Mouse (Mus musculus): ENCODE results near the gene Bco1. TPM values are rescaled to one million over a fixed set of nuclear protein-coding genes. Genes with fewer than 3 reads are reported as not detected.
A peak's percentile ranks its signal among the peaks of the same experiment; 100 is the strongest.

Bco1 gene
- polyA plus RNA-seq, 2 experiments = 0.25 to 0.48 TPM

GRCm38 (mm10) chr8:117172904-117173303 lies 77.2 kb downstream of the Bco1 start:
- H3K36me3 ChIP-seq (ENCODE audit: control insufficient read depth, insufficient read depth, low read length) = peaks cover 5% of the 10 kb centered on the region; the same call in 1 of the 2 replicates
- H3K4me1 ChIP-seq (ENCODE audit: control insufficient read depth, insufficient read depth, low read length) = peaks cover 4% of the 10 kb centered on the region
- H3K27ac ChIP-seq (replicated peaks; ENCODE audit: low read depth, low read length) = no peak overlapping the region
- H3K4me2 ChIP-seq (replicated peaks; ENCODE audit: low read depth, low read length, severe bottlenecking) = no peak overlapping the region
- ATAC-seq (ENCODE audit: low FRiP score, low read depth) = peak; percentile 28; the same call in 1 of the 2 replicates
- H3K27me3 ChIP-seq (ENCODE audit: control insufficient read depth, insufficient read depth, low read length) = no peaks in the 10 kb centered on the region
- peak; percentile 64 for DNase-seq (ENCODE audit: low spot score)
- no peaks in the 10 kb centered on the region for H3K9me3 ChIP-seq (ENCODE audit: control insufficient read depth, low read length)
- H3K9ac ChIP-seq (ENCODE audit: low read depth, low read length, severe bottlenecking) = no peak overlapping the region
- TF ChIP-seq POLR2A (IDR thresholded peaks at IDR 0.05; ENCODE audit: borderline replicate concordance, extremely low read depth, insufficient read depth, insufficient read length) = no peak
- H3K4me3 ChIP-seq (replicated peaks; ENCODE audit: low read length) = no peak overlapping the region
- 49% methylated on average over 7 of the region's 7 CpGs for WGBS

GRCm38 (mm10) chr8:117173690-117174089 lies 78.0 kb downstream of the Bco1 start:
- TF ChIP-seq POLR2A (IDR thresholded peaks at IDR 0.05; ENCODE audit: borderline replicate concordance, extremely low read depth, insufficient read depth, insufficient read length) = no peak
- WGBS = 65% methylated on average over 3 of the region's 3 CpGs
- Histone ChIP-seq H3K9ac (ENCODE audit: low read depth, low read length, severe bottlenecking) (no peak overlapping the region), H3K4me1 (ENCODE audit: control insufficient read depth, insufficient read depth, low read length) (peaks cover 4% of the 10 kb centered on the region), H3K36me3 (ENCODE audit: control insufficient read depth, insufficient read depth, low read length) (peaks cover 5% of the 10 kb centered on the region; the same call in 1 of the 2 replicates), H3K27ac (replicated peaks; ENCODE audit: low read depth, low read length) (no peak overlapping the region), H3K27me3 (ENCODE audit: control insufficient read depth, insufficient read depth, low read length) (no peaks in the 10 kb centered on the region), H3K4me2 (replicated peaks; ENCODE audit: low read depth, low read length, severe bottlenecking) (no peak overlapping the region), H3K9me3 (ENCODE audit: control insufficient read depth, low read length) (no peaks in the 10 kb centered on the region), H3K4me3 (replicated peaks; ENCODE audit: low read length) (no peak overlapping the region)
- ATAC-seq (ENCODE audit: low FRiP score, low read depth) (no peak), DNase-seq (ENCODE audit: low spot score) (no peak)

- 86% methylated on average over 5 of the region's 5 CpGs for WGBS
- no peak overlapping the region for H3K4me3 ChIP-seq (replicated peaks; ENCODE audit: low read length)
- TF ChIP-seq POLR2A (IDR thresholded peaks at IDR 0.05; ENCODE audit: borderline replicate concordance, extremely low read depth, insufficient read depth, insufficient read length) = no peak
- H3K9me3 ChIP-seq (ENCODE audit: control insufficient read depth, low read length) = no peaks in the 10 kb centered on the region
- DNase-seq (ENCODE audit: low spot score) (no peak), ATAC-seq (ENCODE audit: low FRiP score, low read depth) (no peak)
- no peaks in the 10 kb centered on the region for H3K27me3 ChIP-seq (ENCODE audit: control insufficient read depth, insufficient read depth, low read length)
- peaks cover 5% of the 10 kb centered on the region; the same call in 1 of the 2 replicates for H3K36me3 ChIP-seq (ENCODE audit: control insufficient read depth, insufficient read depth, low read length)
- no peak overlapping the region for H3K4me2 ChIP-seq (replicated peaks; ENCODE audit: low read depth, low read length, severe bottlenecking)
- H3K4me1 ChIP-seq (ENCODE audit: control insufficient read depth, insufficient read depth, low read length) = peaks cover 4% of the 10 kb centered on the region
- no peak overlapping the region for H3K9ac ChIP-seq (ENCODE audit: low read depth, low read length, severe bottlenecking)
- no peak overlapping the region for H3K27ac ChIP-seq (replicated peaks; ENCODE audit: low read depth, low read length)
Measured at GRCm38 (mm10) chr8:117174536-117174935, 78.9 kb downstream of the Bco1 start.

- DNase-seq (ENCODE audit: low spot score) = no peak
- Histone ChIP-seq H3K36me3 (ENCODE audit: control insufficient read depth, insufficient read depth, low read length) (peaks cover 5% of the 10 kb centered on the region; the same call in 1 of the 2 replicates), H3K27ac (replicated peaks; ENCODE audit: low read depth, low read length) (no peak overlapping the region), H3K4me1 (ENCODE audit: control insufficient read depth, insufficient read depth, low read length) (peaks cover 4% of the 10 kb centered on the region), H3K9ac (ENCODE audit: low read depth, low read length, severe bottlenecking) (no peak overlapping the region), H3K27me3 (ENCODE audit: control insufficient read depth, insufficient read depth, low read length) (no peaks in the 10 kb centered on the region), H3K4me2 (replicated peaks; ENCODE audit: low read depth, low read length, severe bottlenecking) (no peak overlapping the region), H3K9me3 (ENCODE audit: control insufficient read depth, low read length) (no peaks in the 10 kb centered on the region), H3K4me3 (replicated peaks; ENCODE audit: low read length) (no peak overlapping the region)
- 70% methylated on average over 5 of the region's 5 CpGs for WGBS
- ATAC-seq (ENCODE audit: low FRiP score, low read depth) = peak; percentile 63; the same call in 1 of the 2 replicates
- TF ChIP-seq POLR2A (IDR thresholded peaks at IDR 0.05; ENCODE audit: borderline replicate concordance, extremely low read depth, insufficient read depth, insufficient read length) = no peak
Measured at GRCm38 (mm10) chr8:117176308-117176707, 80.7 kb downstream of the Bco1 start.

GRCm38 (mm10) chr8:117177236-117177635 lies 81.6 kb downstream of the Bco1 start:
- Histone ChIP-seq H3K27me3 (ENCODE audit: control insufficient read depth, insufficient read depth, low read length) (no peaks in the 10 kb centered on the region), H3K4me3 (replicated peaks; ENCODE audit: low read length) (no peak overlapping the region), H3K9ac (ENCODE audit: low read depth, low read length, severe bottlenecking) (no peak overlapping the region), H3K4me1 (ENCODE audit: control insufficient read depth, insufficient read depth, low read length) (peaks cover 4% of the 10 kb centered on the region), H3K4me2 (replicated peaks; ENCODE audit: low read depth, low read length, severe bottlenecking) (no peak overlapping the region), H3K27ac (replicated peaks; ENCODE audit: low read depth, low read length) (no peak overlapping the region), H3K36me3 (ENCODE audit: control insufficient read depth, insufficient read depth, low read length) (peaks cover 5% of the 10 kb centered on the region; the same call in 1 of the 2 replicates), H3K9me3 (ENCODE audit: control insufficient read depth, low read length) (no peaks in the 10 kb centered on the region)
- ATAC-seq (ENCODE audit: low FRiP score, low read depth) (no peak), DNase-seq (ENCODE audit: low spot score) (no peak)
- no peak for TF ChIP-seq POLR2A (IDR thresholded peaks at IDR 0.05; ENCODE audit: borderline replicate concordance, extremely low read depth, insufficient read depth, insufficient read length)
- WGBS = 87% methylated on average over 7 of the region's 7 CpGs

- Histone ChIP-seq H3K4me2 (replicated peaks; ENCODE audit: low read depth, low read length, severe bottlenecking) (no peak overlapping the region), H3K36me3 (ENCODE audit: control insufficient read depth, insufficient read depth, low read length) (peaks cover 9% of the 10 kb centered on the region), H3K9me3 (ENCODE audit: control insufficient read depth, low read length) (no peaks in the 10 kb centered on the region), H3K4me1 (ENCODE audit: control insufficient read depth, insufficient read depth, low read length) (no peaks in the 10 kb centered on the region), H3K4me3 (replicated peaks; ENCODE audit: low read length) (no peak overlapping the region), H3K27ac (replicated peaks; ENCODE audit: low read depth, low read length) (no peak overlapping the region), H3K9ac (ENCODE audit: low read depth, low read length, severe bottlenecking) (no peak overlapping the region), H3K27me3 (ENCODE audit: control insufficient read depth, insufficient read depth, low read length) (no peaks in the 10 kb centered on the region)
- no peak for DNase-seq (ENCODE audit: low spot score)
- no peak for ATAC-seq (ENCODE audit: low FRiP score, low read depth)
- 73% methylated on average over 2 of the region's 2 CpGs for WGBS
- no peak for TF ChIP-seq POLR2A (IDR thresholded peaks at IDR 0.05; ENCODE audit: borderline replicate concordance, extremely low read depth, insufficient read depth, insufficient read length)
Measured at GRCm38 (mm10) chr8:117178039-117178438, 82.4 kb downstream of the Bco1 start.

Measured in limb, embryonic 14.5 days (tissue).